Mouse (Mus musculus) gastrocnemius, postnatal 25 days (tissue): ENCODE measurements at regions not wholly inside any gene's neighbourhood (a gene's known extent, or its start where the extent isn't known, plus 50 kb on each side); places are given as distances from the start of the nearest gene placed in this dataset.
"Not testable (repeated sequence)": the region's sequence is repeated elsewhere in the genome, so short reads cannot be mapped to it uniquely, and the experiment has no call there.

Experiments used
- DNase-seq: peaks from one replicate; pipeline ENCODE4 v3.0.0; 2022

DNA sequence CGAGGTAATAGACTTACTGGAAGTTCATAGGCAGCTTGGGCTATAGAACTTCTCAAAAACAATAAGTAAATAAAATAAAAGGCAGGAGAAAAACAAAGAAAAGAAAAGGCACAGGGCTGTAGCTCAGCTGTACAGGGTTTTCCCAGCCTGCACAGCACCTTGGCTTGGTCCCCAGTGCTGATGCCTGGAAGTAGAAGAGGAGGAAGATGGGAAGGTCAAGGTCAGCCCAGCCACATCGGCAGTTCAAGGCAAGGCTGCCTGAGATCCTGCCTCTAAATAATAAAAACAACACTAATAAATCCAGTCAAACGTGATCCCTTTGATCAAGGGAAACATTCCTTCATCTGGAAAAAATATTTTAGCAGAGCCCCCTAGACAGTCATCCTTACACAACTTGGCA is 103.1 kb downstream of the Cenpf start:
- no peak for DNase-seq

DNA sequence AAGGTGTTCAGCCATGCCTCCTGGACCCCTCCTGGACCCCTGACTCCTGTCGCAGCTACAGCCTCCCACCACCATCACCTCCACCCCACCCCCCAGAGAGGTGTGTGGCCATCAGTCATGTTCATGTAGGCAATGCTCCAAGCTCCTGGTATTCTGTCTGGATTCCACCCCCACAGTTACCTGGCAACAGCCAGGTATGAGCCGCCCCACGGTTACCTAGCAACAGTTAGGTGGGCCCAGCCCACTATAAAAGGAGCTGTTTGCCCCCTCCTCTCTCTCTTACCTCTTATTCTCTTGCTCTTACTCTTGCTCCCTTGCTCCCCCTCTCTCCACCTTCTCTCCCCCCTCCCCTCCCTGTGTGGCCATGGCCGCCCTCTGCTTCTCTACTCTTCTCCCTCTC is 106.5 kb downstream of the Cenpf start:
- no peak for DNase-seq

GRCm38 (mm10) chr1:189579358-189579757 is 108.5 kb downstream of the Cenpf start:
- peak; percentile 14 for DNase-seq

DNA sequence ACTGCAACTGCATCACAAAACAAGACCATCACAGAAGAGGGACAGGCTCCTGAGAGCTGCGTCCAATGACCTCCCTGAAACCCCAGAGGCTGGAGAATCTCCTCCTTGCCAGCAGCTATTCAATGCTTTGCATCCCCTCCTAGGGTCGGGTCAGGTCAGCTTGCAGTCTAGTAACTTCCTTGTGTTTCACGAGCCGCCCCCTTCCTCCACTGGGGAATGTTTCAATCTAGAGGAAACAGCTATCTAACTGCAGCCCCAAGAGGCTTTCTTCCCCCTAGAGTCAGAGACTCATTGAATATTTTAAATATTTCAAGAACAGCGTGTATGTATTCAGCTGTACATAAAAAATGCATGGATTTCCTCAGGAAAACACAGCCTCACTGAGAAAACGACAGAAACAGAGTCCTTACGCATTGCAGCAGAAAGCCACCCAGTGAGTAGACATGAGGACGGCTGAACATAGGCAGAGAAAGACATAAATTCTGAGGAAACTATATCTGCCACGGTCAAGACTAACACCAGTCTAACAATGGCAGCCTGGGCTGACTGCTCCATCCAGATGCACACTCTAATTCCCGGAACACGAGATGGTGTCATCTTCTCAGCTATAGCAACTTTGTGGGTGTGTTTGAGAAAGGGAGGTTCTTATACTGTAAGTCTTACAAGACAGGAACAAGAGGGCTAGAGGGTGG is 111.4 kb downstream of the Cenpf start:
- no peak for DNase-seq

DNA sequence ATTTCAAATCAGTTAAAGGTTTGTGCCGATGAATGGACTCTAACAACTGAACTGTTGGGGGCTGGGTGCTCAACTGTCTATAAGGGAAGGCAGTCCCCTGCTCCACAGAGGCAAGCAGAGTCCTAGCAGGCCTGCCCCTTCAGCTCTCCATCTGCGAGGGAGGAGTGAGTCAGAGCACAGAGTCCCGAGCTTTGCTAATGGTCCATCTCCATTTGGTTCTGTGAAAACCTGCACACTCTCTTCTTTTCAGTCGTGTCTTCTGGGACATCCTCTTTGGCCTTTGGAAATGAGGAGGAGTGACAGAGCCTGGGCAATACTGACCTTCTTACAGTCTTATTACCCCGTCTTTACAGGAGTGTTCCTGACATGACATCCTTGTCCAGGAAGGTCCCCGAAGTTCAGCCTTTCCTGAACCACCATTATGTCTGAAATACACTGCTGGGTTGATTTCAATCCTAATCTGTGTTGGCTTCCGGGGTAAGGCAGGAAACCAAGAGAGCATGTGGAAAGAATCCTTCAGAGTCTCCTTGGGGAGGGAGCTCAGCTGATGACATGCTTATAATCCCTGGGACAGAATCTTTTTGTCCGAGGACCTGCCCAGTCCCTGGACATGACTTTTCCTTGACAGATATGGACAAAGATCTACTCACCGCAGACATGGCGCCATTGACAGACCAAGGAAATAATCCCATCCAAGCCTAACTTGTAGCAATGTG is 112.2 kb downstream of the Cenpf start:
- DNase-seq = no peak

DNA sequence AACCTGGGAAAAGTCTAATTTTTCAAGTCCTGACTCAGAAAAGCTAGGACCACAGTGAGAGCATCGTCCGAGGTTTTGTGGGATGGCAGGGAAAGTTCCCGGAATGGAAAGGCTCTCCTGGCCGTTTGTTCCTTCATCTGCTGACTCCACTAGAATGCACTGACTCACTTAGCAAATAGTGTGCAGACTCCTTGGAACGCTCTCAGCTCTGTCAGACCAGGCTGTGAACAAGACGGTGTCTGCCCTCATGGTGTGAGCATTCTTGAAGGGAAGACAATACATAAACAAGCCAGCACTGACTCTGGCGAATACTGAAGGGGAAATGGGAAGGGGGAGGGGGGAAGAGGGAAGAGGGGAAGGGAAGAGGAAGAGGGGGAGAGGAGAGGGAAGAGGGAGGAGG is 121.4 kb downstream of the Cenpf start:
- DNase-seq = no peak

DNA sequence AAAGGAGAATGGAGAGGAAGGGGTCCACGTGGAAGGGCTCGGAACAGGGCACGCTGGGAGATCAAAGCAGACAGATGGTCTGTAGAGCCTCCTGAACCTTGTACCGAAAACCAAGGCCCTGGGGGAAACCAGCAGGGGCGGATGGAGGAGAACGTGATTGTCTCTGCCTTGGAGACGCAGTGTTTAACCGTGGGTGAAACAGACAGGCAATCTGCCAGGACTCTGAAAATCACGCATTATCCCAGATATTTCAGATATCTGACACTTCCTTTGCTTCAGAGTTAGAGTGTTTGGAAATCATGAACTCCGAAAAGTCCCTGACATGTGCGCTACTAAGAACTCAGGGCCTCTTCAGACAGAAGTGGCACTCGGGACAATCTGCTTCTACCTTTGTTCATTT is 126.1 kb downstream of the Cenpf start:
- DNase-seq = no peak

DNA sequence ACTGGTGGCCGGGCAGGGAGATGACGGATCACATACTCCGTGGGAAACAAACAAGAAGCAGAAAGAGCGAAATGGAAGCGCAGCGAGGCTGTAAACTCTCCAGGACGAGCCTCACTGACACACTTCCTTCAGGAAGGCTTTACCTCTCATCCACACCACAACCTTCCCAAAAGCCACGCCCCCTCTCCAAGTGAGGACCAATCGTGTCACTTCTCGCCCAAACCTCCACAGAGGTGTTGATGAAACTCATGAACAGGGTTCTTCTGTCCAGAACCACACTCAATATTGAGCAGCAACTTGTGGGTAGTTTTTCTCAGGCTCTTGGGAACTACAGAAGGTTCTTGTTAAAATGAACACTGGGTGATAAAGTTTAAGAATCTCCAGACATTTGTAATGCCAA is 127.3 kb downstream of the Cenpf start:
- no peak for DNase-seq

DNA sequence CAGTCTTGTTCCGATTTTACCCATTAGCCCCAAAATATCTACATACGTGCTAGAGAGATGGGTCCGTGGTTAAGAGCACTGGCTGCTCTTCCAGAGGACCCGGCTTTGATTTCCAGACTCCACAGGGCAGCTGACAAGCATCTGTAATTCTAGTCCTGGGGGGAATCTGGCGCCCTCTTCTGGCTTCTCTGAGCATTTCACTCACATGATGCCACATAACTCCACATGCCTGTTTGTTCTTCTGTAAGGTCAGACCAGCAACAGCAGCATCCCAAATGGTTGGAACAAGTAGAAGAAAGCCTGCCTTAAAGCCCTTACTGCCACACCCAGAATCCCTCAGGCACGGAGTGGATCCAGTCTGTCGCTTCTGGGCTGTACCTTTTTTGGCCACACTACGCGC is 137.0 kb downstream of the Cenpf start:
- DNase-seq = no peak

DNA sequence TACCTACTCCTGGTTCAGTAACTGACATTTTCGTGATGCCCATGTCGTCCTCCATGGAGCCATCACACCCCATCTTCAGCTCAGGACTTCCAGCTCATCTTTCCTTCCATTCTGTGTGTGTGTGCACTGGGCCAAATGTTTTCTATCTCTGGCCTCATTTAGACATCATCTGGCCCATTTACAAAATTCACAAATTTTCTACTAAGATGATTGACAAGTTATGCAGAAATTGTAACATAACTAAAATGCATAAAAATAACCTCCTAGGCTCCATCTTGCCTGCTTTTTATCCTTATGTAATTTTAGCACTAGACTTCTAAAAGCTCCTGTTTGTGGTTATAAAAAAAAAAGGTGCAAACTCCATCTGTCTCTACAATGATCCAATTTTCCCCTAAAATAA is 130.8 kb upstream of the Kcnk2 start:
- no peak for DNase-seq

- DNase-seq = no peak
Observed at GRCm38 (mm10) chr1:189526329-189526728, 124.3 kb upstream of the Kcnk2 start.

DNA sequence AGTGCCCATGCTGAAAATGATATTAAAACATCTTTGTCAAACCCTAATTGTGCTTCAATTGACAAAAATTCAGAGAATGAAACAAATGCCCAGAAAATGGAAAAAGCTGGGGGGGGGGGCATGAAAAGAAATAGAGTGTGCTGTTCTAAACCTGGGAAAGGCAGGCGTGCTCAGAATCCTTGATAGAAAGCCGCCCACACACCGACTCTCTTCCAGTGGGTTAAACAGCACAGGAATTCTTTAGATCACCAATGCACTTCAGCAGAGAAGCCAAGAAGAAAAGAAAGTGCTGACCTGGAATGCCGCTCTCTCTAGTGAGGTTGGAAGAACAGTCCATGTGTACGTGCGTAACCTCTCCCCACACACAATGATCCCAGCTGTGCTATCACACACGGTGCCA is 113.4 kb upstream of the Kcnk2 start:
- DNase-seq = no peak

DNA sequence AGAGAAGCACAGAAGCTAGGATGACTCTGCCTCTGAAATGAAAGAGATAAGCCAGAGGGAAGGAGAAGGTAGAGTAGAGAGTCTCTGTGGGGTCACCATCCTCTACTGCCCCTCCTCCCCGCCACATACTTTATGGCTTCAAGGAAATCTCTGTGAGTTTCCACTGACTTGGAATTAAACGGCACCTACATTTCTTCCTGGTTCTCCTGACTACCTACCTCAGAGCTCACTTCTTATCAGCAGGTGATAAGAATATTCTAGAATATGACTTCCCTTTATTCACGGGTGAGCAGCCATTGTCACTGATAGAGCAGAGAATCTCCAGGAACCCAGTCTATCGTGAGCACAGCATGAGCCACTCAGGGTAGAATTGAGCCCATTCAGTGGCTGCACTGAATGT is 111.3 kb upstream of the Kcnk2 start:
- DNase-seq = no peak

DNA sequence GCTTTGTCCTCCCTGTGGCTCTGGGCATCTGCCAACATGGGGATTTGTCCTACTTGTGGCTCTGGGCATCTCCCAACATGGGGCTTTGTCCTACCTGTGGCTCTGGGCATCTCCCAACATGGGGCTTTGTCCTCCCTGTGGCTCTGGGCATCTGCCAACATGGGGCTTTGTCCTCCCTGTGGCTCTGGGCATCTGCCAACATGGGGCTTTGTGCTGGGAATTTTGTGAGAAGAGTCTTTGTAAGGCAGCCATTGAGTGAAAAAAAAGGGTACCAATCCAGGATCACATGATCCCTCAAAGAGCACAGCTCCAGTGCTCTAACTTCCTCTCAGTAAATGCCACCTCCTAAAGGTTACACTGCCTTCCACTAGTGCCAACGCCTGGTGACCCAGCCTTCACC is 105.2 kb upstream of the Kcnk2 start:
- not testable (repeated sequence) for DNase-seq

- DNase-seq = no peak
Observed at GRCm38 (mm10) chr1:189499703-189500102, 97.6 kb upstream of the Kcnk2 start.

GRCm38 (mm10) chr1:189499141-189499540 is 97.1 kb upstream of the Kcnk2 start:
- no peak for DNase-seq

DNA sequence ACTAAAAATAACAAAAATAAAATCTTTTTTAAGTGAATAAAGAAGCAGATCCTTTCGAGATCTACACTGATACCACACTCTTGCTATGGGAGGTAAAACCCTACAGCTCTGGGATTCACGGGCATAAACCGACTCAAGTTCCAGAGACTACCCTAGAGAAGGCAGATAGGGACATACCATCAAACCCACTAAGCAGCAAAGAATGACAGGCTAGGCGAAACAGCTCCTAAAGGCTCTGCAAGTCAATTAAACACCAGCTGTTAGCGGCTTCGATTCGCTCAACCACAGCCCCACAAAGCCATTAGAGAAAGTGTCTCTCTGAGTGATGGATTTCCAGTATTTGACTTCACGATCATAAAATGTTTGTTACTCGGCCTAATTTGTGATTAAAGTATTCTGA is 95.0 kb upstream of the Kcnk2 start:
- no peak for DNase-seq

DNA sequence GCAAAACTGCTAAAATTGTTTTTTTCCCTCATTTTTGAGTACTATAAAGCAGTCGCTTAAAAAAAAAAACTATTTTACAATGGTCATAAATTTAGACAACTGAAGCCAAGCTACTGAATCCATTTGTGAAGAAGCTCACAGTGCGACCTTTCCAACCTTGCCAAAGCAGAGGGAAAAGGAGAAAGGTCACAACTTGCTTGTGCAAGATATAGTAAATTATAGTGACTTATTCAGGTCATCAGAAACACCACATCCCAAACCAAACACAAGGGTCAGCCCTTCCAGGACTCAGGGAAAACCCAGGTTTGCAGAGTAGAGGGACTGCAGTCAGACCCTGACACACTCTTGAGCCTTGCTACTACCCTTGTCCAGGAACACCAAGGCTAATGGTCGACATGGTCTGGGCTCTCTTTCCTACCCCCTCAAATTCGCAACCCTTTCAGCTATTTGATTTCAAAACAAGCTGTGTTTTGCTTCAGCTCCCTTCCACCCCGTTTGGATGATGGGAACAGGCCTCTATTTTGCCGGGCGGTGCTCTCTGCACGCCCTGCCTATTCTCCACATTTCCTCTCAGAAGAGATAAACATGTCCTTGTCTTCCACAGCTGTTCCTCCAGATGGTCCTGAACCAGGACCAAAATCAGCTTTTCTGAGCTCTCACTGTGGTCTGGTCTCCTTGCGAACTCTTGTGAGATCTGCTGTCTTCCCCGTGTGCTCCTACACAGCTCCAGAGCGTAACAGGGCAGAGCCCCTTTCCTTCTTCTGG is 93.5 kb upstream of the Kcnk2 start:
- peak; percentile 19 for DNase-seq

DNA sequence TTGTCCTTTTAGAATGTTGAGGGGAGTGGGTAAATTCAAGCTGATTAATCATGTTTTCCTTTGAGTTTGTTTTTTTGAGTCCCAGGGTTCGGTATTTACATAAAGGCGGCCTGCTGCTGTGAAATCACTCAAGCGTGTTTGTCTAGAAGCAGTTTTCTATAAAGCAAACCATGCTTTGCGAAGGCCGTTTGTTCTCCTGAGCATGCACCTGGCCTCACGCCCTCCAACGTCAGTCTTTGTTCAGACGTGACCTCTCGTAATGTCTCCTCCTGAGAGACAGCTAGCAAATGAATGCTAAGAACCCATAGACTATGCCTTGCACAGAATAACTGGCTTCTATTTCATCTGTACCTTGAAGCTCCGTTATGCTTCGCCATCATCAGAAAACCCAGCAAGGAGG is 92.8 kb upstream of the Kcnk2 start:
- no peak for DNase-seq

DNA sequence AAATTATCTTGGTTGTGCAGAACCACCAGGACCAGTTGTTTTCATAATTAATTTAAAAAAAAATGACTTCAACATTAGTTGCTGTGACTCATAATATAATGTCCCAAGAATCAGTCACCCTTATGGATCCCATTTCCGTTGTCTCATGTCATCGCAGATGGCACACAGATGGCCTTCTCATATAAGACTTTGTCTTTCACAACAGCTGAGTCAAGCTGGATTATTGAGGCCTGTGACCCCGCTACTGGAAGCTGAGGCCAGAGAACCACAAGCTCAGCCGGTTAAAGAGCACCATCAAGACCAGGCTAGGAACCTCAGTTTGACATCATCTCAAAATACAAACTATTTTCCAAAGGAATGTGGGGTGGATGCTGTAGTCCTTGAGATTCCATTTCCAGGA is 83.3 kb upstream of the Kcnk2 start:
- DNase-seq = no peak

DNA sequence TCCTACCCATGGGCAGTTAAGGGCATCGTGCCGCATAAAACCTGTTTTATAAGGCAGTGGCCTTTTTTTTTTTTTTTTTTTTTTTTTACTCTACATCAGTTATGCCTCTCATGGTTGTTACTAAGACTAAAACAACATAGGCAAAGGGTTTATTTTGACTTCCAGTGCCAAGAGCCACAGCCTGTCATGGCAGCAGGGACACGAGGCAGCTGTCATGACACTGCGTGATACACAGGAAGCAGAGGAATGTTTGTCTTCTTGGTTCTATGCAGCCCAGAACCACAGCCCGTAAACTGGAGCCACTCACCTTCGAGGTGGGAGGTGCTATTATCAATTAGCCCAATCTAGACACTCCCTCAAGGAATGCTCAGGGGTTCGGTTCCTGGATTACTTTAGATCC is 81.3 kb upstream of the Kcnk2 start:
- DNase-seq = no peak

GRCm38 (mm10) chr1:189478051-189478450 is 76.0 kb upstream of the Kcnk2 start:
- no peak for DNase-seq

GRCm38 (mm10) chr1:189476796-189477195 is 74.7 kb upstream of the Kcnk2 start:
- no peak for DNase-seq

- DNase-seq = no peak
Observed at GRCm38 (mm10) chr1:189473071-189473470, 71.0 kb upstream of the Kcnk2 start.
